Mouse (Mus musculus) hindbrain, embryonic 10.5 days (tissue): ENCODE results near the gene Commd6. TPM values are rescaled to one million over a fixed set of nuclear protein-coding genes. Genes with fewer than 3 reads are reported as not detected.

Experiments used
- polyA plus RNA-seq: library from polyadenylated mRNA; unstranded; fragments of >200 nt; fragmentation: Nextera tagmentation; extraction: Ambion mirVana; gene quantifications from 2 replicates; pipeline ENCODE4 v1.2.1, GENCODE M21; 2016

Gene Commd6
- polyA plus RNA-seq, 1 experiment from 2014 or later, result 119 TPM

Other genes with a start within 250 kb of the Commd6 start
- 4.8 and 6.0 TPM in 2 replicates for gene Tbc1d4, start 31.5 kb downstream of the Commd6 start, polyA plus RNA-seq
- gene Uchl3, start 13.3 kb upstream of the Commd6 start, polyA plus RNA-seq, result 171 and 172 TPM in 2 replicates
- gene Gm9922, start 89.1 kb upstream of the Commd6 start, polyA plus RNA-seq, result 0.58 TPM in 1 of 2 replicates, not detected in the other
- gene Lmo7, start 89.3 kb upstream of the Commd6 start, polyA plus RNA-seq, result 0.97 and 1.8 TPM in 2 replicates